In the genomic region with DNA sequence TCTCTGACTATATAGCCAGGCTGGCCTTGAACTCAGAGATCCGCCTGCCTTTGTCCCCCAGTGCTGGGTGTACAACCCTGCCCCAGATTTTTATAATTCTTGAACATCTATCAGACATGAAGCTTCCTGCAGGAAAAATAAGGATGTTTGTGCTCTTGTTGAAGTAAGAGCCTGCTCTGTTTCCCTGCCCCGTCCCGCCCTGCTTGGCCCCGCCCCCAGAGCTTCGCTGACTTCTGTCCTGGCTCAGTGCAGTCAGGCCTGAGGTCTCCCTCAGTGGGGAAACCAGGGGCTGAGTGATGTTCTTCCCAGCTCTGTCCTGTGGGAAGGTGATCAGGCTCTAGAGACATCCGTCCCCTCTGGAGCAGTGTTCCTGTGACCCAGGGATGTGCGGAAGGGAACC, we compare ENCODE assay signal across 27 mouse cellular contexts. TPM values are rescaled to one million over a fixed set of nuclear protein-coding genes. Genes with fewer than 3 reads are reported as not detected.
DNase-seq lines count a peak whose midpoint lies in the region; ATAC-seq and TF ChIP-seq lines count a peak whose summit lies in the region.
"Had no signal": no experiment of that assay in that cellular context is flagged by ENCODE, and none has a peak within 500 bp of the region (broad histone marks: within the 10 kb centered on the region; RNA-seq: fewer than 3 reads in every experiment).

No protein-coding gene starts in this region.

- WGBS in liver, postnatal 0 days (ENCODE audit: insufficient replicate concordance): 68% methylated on average over 7 of the region's 7 CpGs

- H3K4me1 ChIP-seq in testis, adult 2 months (ENCODE audit: control insufficient read depth, insufficient read depth, low read length): peaks cover 2% of the 10 kb centered on the region; the same call in 1 of the 2 replicates
- H3K4me1 ChIP-seq in liver, postnatal 0 days (ENCODE audit: insufficient read depth): peaks cover 15% of the 10 kb centered on the region
- H3K4me1 ChIP-seq: embryonic facial prominence, embryonic 10.5 days; embryonic facial prominence, embryonic 15.5 days; forebrain, embryonic 13.5 days; hindbrain, embryonic 12.5 days; intestine, embryonic 15.5 days; neural tube, embryonic 13.5 days had no signal

- H3K4me2 ChIP-seq in liver, postnatal 0 days (ENCODE audit: low read depth, low read length): no peak overlapping the region
- H3K4me2 ChIP-seq: embryonic facial prominence, embryonic 15.5 days; forebrain, embryonic 13.5 days; hindbrain, embryonic 12.5 days; intestine, embryonic 15.5 days; neural tube, embryonic 13.5 days had no signal

- H3K36me3 ChIP-seq in testis, adult 2 months (ENCODE audit: control insufficient read depth, insufficient read depth, low read length): peaks cover 2% of the 10 kb centered on the region; the same call in 1 of the 2 replicates
- peaks cover 26% of the 10 kb centered on the region for H3K36me3 ChIP-seq in liver, postnatal 0 days (replicated peaks; ENCODE audit: insufficient read depth, low read length)

- peak overlapping the region; percentile 5; the same call in 1 of the 2 replicates for H3K27ac ChIP-seq in testis, adult 2 months (ENCODE audit: control insufficient read depth, insufficient read depth, low read depth, low read length)
- H3K27ac ChIP-seq in liver, postnatal 0 days (ENCODE audit: low read depth): no peak overlapping the region
- H3K27ac ChIP-seq: embryonic facial prominence, embryonic 10.5 days; embryonic facial prominence, embryonic 15.5 days; forebrain, embryonic 13.5 days; heart, embryonic 10.5 days; hindbrain, embryonic 12.5 days; intestine, embryonic 15.5 days; kidney, postnatal 0 days; neural tube, embryonic 13.5 days had no signal

- ATAC-seq in erythroid progenitor cell, adult 5-6 weeks (replicated peaks; ENCODE audit: low FRiP score, poor library complexity, severe bottlenecking): peak; percentile 31; the same call in 1 of the 2 replicates
- no peak for ATAC-seq in liver, postnatal 0 days
- ATAC-seq: forebrain, embryonic 13.5 days; intestine, embryonic 15.5 days; midbrain, embryonic 16.5 days had no signal

- no peak for DNase-seq in testis, postnatal 10 days (ENCODE audit: low spot score)
- peak; percentile 54 for DNase-seq in liver, postnatal 0 days
- DNase-seq in T-cell, adult 2 months (ENCODE audit: low spot score): no peak
- no peak for DNase-seq in cerebellum, postnatal 36 days
- DNase-seq in left cerebral cortex, postnatal 4 days: no peak
- DNase-seq: adrenal gland, postnatal 14 days; B cell, adult 2 months; cerebellum, adult 18-20 months; cerebellum, postnatal 14 days; gastrocnemius, postnatal 10 days; heart, postnatal 36 days; kidney, adult 2 months; kidney, postnatal 4 days; layer of hippocampus, postnatal 36 days; lung, postnatal 4 days; thymus, postnatal 14 days had no signal

- intact Hi-C loops in left cerebral cortex, postnatal 4 days (cut with DNase I): no loop called here

- no peak overlapping the region for H3K9ac ChIP-seq in liver, postnatal 0 days (replicated peaks)
- H3K9ac ChIP-seq: embryonic facial prominence, embryonic 15.5 days; forebrain, embryonic 13.5 days; hindbrain, embryonic 12.5 days; intestine, embryonic 15.5 days; neural tube, embryonic 13.5 days had no signal

- TF ChIP-seq CTCF in testis, adult 2 months (IDR thresholded peaks at IDR 0.05; ENCODE audit: control insufficient read depth, insufficient read depth, insufficient replicate concordance, low read depth, low read length): no peak
- TF ChIP-seq CTCF in liver, postnatal 0 days (IDR thresholded peaks at IDR 0.05; ENCODE audit: low read depth): no peak

- no peak overlapping the region for H3K4me3 ChIP-seq in testis, adult 2 months (ENCODE audit: control insufficient read depth, low read depth, low read length)
- H3K4me3 ChIP-seq in liver, postnatal 0 days (ENCODE audit: low read depth, low read length): no peak overlapping the region
- H3K4me3 ChIP-seq: embryonic facial prominence, embryonic 10.5 days; embryonic facial prominence, embryonic 15.5 days; forebrain, embryonic 13.5 days; heart, embryonic 10.5 days; hindbrain, embryonic 12.5 days; intestine, embryonic 15.5 days; neural tube, embryonic 13.5 days had no signal

- H3K27me3 ChIP-seq in testis, adult 2 months (ENCODE audit: control insufficient read depth, insufficient read depth, low read length): no peaks in the 10 kb centered on the region
- no peaks in the 10 kb centered on the region for H3K27me3 ChIP-seq in liver, postnatal 0 days (ENCODE audit: insufficient read depth, low read length)
- H3K27me3 ChIP-seq: embryonic facial prominence, embryonic 15.5 days; forebrain, embryonic 13.5 days; hindbrain, embryonic 12.5 days; intestine, embryonic 15.5 days; neural tube, embryonic 13.5 days had no signal

- TF ChIP-seq POLR2A in testis, adult 2 months (IDR thresholded peaks at IDR 0.05; ENCODE audit: control insufficient read depth, low read depth, low read length): no peak

- H3K9me3 ChIP-seq in liver, postnatal 0 days (ENCODE audit: low read length): no peaks in the 10 kb centered on the region
- H3K9me3 ChIP-seq: embryonic facial prominence, embryonic 10.5 days; embryonic facial prominence, embryonic 15.5 days; forebrain, embryonic 13.5 days; heart, embryonic 10.5 days; hindbrain, embryonic 12.5 days; intestine, embryonic 15.5 days; neural tube, embryonic 13.5 days had no signal

- no peak for TF ChIP-seq EP300 in liver, postnatal 0 days (IDR thresholded peaks at IDR 0.05; ENCODE audit: low read depth)

RNA-seq across cellular contexts. Expression of gene Rab35, which starts 9.0 kb away (rescaled TPM):
- 14.9 and 15.4 TPM in 2 replicates for polyA plus RNA-seq in testis, adult 2 months (2012; rRNA removed)
- total RNA-seq in erythroid progenitor cell, adult 5-6 weeks (2015; ENCODE audit: low replicate concordance): 33.5 and 53.7 TPM in 2 replicates
- total RNA-seq in erythroid progenitor cell, adult 5-6 weeks (2017; ENCODE audit: low replicate concordance): 46.8 and 49.4 TPM in 2 replicates
- polyA plus RNA-seq in liver, postnatal 0 days (2015; fragmentation: Nextera tagmentation; extraction: Ambion mirVana): 7.6 and 8.6 TPM in 2 replicates
- 10 to 100 TPM; 93.8 to 97.7 TPM for total RNA-seq in left cerebral cortex, postnatal 4 days (2021)

RNA-seq across cellular contexts. Expression of gene Gcn1l1, which starts 57.6 kb away (rescaled TPM):
- 67.7 and 77.1 TPM in 2 replicates for polyA plus RNA-seq in testis, adult 2 months (2012; rRNA removed)
- 9.4 and 17.6 TPM in 2 replicates for total RNA-seq in erythroid progenitor cell, adult 5-6 weeks (2015; ENCODE audit: low replicate concordance)
- 13.7 and 14.1 TPM in 2 replicates for total RNA-seq in erythroid progenitor cell, adult 5-6 weeks (2017; ENCODE audit: low replicate concordance)
- 7.7 and 10.3 TPM in 2 replicates for polyA plus RNA-seq in liver, postnatal 0 days (2015; fragmentation: Nextera tagmentation; extraction: Ambion mirVana)
- 10 to 100 TPM; 85.8 to 87.0 TPM for total RNA-seq in left cerebral cortex, postnatal 4 days (2021)

Comparison
In these comparisons a context has a peak if more than half of its experiments do, and no peak if none do; other contexts are left out.
1. RNA of gene Gcn1l1, which starts 57.6 kb away (total RNA-seq): 85.8 to 87.0 TPM in left cerebral cortex, postnatal 4 days; 9.4 to 17.6 TPM in erythroid progenitor cell, adult 5-6 weeks; every median in the first group is over 4 times any median in the second.